Mouse (Mus musculus): ENCODE results near the gene Gm8909. TPM values are rescaled to one million over a fixed set of nuclear protein-coding genes. Genes with fewer than 3 reads are reported as not detected.
A peak's percentile ranks its signal among the peaks of the same experiment; 100 is the strongest.
"Not testable (repeated sequence)": the region's sequence is repeated elsewhere in the genome, so short reads cannot be mapped to it uniquely, and the experiment has no call there.

Gm8909 gene
- polyA plus RNA-seq, 1 experiment from 2014 or later: not detected

DNA sequence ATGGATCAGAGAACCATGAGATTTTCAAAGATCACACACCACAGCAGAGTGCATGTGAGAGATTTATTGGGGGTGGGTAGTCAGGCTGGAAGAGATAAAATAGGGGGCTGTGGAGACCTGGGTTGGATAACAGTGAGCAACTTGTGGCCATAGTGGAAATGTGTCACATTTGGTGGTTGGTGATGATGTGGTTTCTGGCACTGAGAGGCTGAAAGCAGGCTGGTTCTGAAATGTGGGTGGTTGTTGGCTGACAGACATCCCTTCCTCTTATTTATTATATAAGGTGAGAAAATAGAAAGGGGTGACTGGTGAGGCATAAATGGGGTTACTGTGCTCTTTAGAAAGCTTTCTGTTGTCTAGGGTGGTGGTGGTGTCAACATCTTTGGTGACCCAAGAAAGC lies 1.4 kb upstream of the Gm8909 start:
- Histone ChIP-seq H3K4me2 (replicated peaks; ENCODE audit: low read depth, low read length) (no peak overlapping the region), H3K27ac (ENCODE audit: low read depth, low read length) (no peak overlapping the region), H3K4me3 (ENCODE audit: low read length) (no peak overlapping the region), H3K9ac (ENCODE audit: low read depth, low read length) (no peak overlapping the region), H3K9me3 (ENCODE audit: control insufficient read depth, low read length) (no peaks in the 10 kb centered on the region), H3K27me3 (ENCODE audit: control insufficient read depth, insufficient read depth, low read length) (peaks cover 51% of the 10 kb centered on the region), H3K4me1 (ENCODE audit: control insufficient read depth, insufficient read depth, low read length) (no peaks in the 10 kb centered on the region), H3K36me3 (ENCODE audit: control insufficient read depth, insufficient read depth, low read length) (no peaks in the 10 kb centered on the region)
- no peak for ATAC-seq (ENCODE audit: low FRiP score, low TSS enrichment)

DNA sequence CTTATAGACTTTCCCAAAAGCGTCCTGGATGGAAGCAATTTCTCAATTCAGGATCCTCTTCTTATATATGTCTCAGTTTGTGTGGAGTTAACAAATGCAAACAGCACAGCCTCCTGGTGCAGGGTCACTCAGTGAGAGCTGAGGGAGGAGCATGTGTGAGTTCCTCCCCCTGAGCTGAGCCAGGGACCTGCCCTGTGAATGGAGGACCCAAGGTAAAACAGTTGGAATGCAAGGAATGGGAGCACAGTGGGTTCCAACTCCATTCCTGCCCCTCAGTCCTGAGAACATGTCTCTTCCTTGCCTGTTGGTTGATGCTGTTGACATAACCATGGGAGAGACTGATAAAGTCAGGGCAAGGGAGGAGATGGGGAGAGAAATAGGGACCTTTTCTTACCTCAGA lies 757 bp upstream of the Gm8909 start:
- ATAC-seq (ENCODE audit: low FRiP score, low TSS enrichment); H3K36me3 ChIP-seq (ENCODE audit: control insufficient read depth, insufficient read depth, low read length); H3K4me2 ChIP-seq (replicated peaks; ENCODE audit: low read depth, low read length); H3K4me3 ChIP-seq (ENCODE audit: low read length); H3K9me3 ChIP-seq (ENCODE audit: control insufficient read depth, low read length); H3K4me1 ChIP-seq (ENCODE audit: control insufficient read depth, insufficient read depth, low read length); H3K9ac ChIP-seq (ENCODE audit: low read depth, low read length); H3K27ac ChIP-seq (ENCODE audit: low read depth, low read length): not testable (repeated sequence)
- peaks cover 57% of the 10 kb centered on the region for H3K27me3 ChIP-seq (ENCODE audit: control insufficient read depth, insufficient read depth, low read length)
- no CpG with 5 or more reads among the region's 1 CpGs for WGBS

DNA sequence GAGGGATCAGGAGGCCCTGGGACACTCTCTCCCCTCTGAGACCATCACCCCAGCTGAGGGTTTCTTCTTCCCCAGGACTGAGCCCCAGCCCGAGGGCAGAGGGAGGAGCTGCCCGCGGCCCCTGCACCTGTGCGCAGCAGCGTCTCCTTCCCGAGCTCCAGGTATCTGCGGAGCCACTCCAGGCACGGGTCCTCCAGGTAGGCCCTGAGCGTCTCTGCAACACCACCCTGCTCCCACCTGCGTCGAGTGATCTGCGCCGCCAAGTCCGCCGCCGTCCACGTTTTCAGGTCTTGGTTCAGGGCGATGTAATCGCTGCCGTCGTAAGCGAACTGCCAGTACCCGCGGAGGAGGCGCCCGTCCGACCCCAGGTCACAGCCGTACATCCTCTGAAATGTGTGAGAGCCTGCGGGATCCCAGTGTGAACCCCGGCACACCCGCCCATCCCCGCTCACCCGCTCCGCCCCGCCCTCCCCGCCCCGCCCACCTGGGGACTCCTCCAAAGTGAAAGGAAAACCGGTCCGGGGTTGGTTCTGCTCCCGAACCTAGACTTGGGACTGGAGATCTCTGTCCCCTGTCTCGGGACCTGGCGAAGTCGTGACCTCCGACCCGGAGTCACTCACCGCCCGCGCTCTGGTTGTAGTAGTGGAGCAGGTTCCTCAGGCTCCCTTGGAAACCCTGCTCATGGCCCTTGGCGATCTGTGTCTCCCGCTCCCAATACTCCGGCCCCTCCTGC lies 865 bp downstream of the Gm8909 start:
- Histone ChIP-seq H3K27me3 (ENCODE audit: control insufficient read depth, insufficient read depth, low read length) (peaks cover 65% of the 10 kb centered on the region), H3K36me3 (ENCODE audit: control insufficient read depth, insufficient read depth, low read length) (no peaks in the 10 kb centered on the region), H3K4me3 (ENCODE audit: low read length) (peak overlapping the region; percentile 10), H3K4me1 (ENCODE audit: control insufficient read depth, insufficient read depth, low read length) (no peaks in the 10 kb centered on the region), H3K27ac (ENCODE audit: low read depth, low read length) (no peak overlapping the region), H3K4me2 (replicated peaks; ENCODE audit: low read depth, low read length) (peak overlapping the region; percentile 2), H3K9me3 (ENCODE audit: control insufficient read depth, low read length) (no peaks in the 10 kb centered on the region), H3K9ac (ENCODE audit: low read depth, low read length) (no peak overlapping the region)
- ATAC-seq (ENCODE audit: low FRiP score, low TSS enrichment): no peak
- under 1% methylated on average over 49 of the region's 51 CpGs for WGBS

DNA sequence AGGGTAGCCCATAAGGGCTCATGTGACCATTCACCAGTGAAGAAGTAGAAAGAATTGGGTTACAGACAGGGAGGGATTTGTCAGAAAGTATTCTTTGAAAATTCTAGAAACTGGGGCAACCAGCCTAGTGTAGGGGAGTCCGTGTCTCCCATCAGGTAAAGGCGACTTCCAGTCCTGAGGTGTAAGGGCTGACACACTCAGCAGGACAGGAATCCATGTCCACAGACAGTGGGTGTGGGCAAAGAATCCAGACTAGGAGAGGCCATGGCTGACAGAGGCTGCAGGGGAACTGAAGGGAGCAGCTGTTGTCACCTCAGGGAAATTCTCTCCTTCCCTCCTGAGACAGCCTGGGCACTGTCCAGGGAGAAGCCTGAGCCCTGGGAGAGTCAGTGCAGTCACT lies 1.4 kb downstream of the Gm8909 start:
- 11% methylated on average over 2 of the region's 2 CpGs for WGBS
- not testable (repeated sequence) for H3K9ac ChIP-seq (ENCODE audit: low read depth, low read length); H3K27ac ChIP-seq (ENCODE audit: low read depth, low read length); H3K4me1 ChIP-seq (ENCODE audit: control insufficient read depth, insufficient read depth, low read length); H3K4me2 ChIP-seq (replicated peaks; ENCODE audit: low read depth, low read length); H3K4me3 ChIP-seq (ENCODE audit: low read length); H3K9me3 ChIP-seq (ENCODE audit: control insufficient read depth, low read length); H3K36me3 ChIP-seq (ENCODE audit: control insufficient read depth, insufficient read depth, low read length); ATAC-seq (ENCODE audit: low FRiP score, low TSS enrichment)
- H3K27me3 ChIP-seq (ENCODE audit: control insufficient read depth, insufficient read depth, low read length): peaks cover 71% of the 10 kb centered on the region

DNA sequence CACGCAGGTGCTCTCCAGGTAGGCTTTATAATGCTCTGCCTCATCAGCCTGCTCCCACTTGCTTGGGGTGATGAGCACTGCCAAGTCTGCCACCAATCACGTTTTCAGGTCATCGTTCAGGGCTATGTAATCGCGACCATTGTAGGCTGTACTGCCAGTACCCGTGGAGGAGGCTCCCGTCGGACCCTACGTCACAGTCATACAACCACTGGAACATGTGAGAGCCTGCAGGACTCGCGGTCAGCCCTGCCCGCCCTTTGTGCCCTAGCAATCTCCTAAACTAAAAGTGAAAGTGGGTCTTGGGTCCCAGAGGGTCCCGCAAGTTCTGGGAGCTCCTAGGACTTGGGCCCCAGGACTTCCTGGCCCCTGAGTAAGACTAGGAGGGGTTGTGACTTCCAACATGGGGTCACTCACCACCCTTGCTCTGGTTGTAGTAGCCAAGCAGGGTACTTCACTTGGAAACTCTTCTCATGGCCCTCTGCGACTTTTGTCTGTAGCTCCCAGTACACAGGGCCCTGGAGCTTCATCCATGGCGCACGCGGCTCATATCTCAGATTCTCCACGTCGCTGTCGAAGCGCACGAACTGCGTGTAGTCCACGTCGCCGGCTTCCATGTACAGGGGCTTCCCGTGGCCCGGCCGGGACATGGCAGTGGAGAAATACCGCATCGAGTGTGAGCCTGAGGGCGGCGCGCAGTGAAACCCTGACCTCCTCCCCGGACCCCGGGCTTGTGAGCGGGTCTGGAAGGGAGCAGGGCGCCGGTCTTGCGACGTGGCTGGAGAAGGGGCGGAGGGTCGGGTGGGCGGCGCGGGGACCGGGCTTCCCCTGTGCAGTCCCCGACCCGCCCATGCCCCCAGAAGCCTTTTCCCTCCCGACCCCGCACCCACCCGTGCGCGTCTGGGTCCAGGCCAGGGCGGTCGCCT lies 6.9 kb downstream of the Gm8909 start:
- Histone ChIP-seq H3K4me1 (ENCODE audit: control insufficient read depth, insufficient read depth, low read length) (peaks cover 3% of the 10 kb centered on the region; the same call in 1 of the 2 replicates), H3K36me3 (ENCODE audit: control insufficient read depth, insufficient read depth, low read length) (no peaks in the 10 kb centered on the region), H3K4me2 (replicated peaks; ENCODE audit: low read depth, low read length) (no peak overlapping the region), H3K9ac (ENCODE audit: low read depth, low read length) (no peak overlapping the region), H3K27ac (ENCODE audit: low read depth, low read length) (no peak overlapping the region), H3K9me3 (ENCODE audit: control insufficient read depth, low read length) (no peaks in the 10 kb centered on the region), H3K4me3 (ENCODE audit: low read length) (no peak overlapping the region), H3K27me3 (ENCODE audit: control insufficient read depth, insufficient read depth, low read length) (peaks cover 64% of the 10 kb centered on the region)
- 2% methylated on average over 49 of the region's 56 CpGs for WGBS
- 0 out of 2 replicates have a peak, but pooled peaks have one; percentile 28 for ATAC-seq (ENCODE audit: low FRiP score, low TSS enrichment)

DNA sequence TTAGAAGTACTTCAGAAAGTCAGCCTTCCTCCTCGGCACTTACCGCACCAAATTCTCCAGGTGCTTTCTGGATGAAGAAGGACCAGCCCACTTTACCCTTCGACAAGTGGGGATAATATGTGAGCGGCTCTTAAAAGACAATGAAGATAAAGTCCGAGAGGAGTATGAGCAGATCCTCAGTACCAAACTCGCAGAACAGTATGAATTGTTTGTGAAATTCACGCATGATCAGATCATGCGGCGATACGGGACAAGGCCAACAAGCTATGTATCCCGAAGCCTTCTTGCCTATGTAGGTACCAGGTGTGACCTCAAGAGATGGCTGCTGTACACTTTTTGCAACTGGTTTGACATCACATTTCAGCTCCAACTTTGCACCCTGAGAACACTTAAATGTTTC lies 10.1 kb downstream of the Gm8909 start:
- H3K36me3 ChIP-seq (ENCODE audit: control insufficient read depth, insufficient read depth, low read length); H3K9me3 ChIP-seq (ENCODE audit: control insufficient read depth, low read length); ATAC-seq (ENCODE audit: low FRiP score, low TSS enrichment); H3K9ac ChIP-seq (ENCODE audit: low read depth, low read length); H3K4me1 ChIP-seq (ENCODE audit: control insufficient read depth, insufficient read depth, low read length); H3K4me2 ChIP-seq (replicated peaks; ENCODE audit: low read depth, low read length); H3K27ac ChIP-seq (ENCODE audit: low read depth, low read length): not testable (repeated sequence)
- H3K27me3 ChIP-seq (ENCODE audit: control insufficient read depth, insufficient read depth, low read length): peaks cover 63% of the 10 kb centered on the region
- WGBS: 8% methylated on average over 11 of the region's 11 CpGs
- peak overlapping the region; percentile 26 for H3K4me3 ChIP-seq (ENCODE audit: low read length)

DNA sequence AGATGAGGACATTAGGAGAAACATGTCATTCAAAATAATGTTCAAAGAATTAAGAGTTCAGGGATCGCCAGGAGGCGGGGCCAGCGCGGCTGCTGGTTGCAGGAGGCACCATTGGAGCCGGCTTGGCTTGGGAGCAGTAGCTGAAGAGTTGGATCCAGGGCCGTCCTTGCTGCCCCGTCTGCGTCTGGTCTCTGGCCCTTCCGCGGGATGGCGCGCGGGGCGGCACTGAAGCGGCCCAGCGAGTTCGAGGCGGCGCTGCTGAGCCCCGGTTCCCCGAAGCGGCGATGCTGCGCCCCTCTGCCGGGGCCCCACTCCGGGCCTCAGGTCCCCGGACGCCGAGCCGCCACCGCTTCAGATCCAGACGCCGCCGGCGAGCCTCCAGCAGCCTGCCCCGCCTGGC lies 10.6 kb downstream of the Gm8909 start:
- not testable (repeated sequence) for H3K27ac ChIP-seq (ENCODE audit: low read depth, low read length); H3K9me3 ChIP-seq (ENCODE audit: control insufficient read depth, low read length); H3K36me3 ChIP-seq (ENCODE audit: control insufficient read depth, insufficient read depth, low read length); H3K9ac ChIP-seq (ENCODE audit: low read depth, low read length); H3K4me1 ChIP-seq (ENCODE audit: control insufficient read depth, insufficient read depth, low read length); ATAC-seq (ENCODE audit: low FRiP score, low TSS enrichment)
- peak overlapping the region; percentile 26 for H3K4me3 ChIP-seq (ENCODE audit: low read length)
- under 1% methylated on average over 36 of the region's 36 CpGs for WGBS
- peaks cover 67% of the 10 kb centered on the region for H3K27me3 ChIP-seq (ENCODE audit: control insufficient read depth, insufficient read depth, low read length)
- H3K4me2 ChIP-seq (replicated peaks; ENCODE audit: low read depth, low read length): peak overlapping the region; percentile 38

DNA sequence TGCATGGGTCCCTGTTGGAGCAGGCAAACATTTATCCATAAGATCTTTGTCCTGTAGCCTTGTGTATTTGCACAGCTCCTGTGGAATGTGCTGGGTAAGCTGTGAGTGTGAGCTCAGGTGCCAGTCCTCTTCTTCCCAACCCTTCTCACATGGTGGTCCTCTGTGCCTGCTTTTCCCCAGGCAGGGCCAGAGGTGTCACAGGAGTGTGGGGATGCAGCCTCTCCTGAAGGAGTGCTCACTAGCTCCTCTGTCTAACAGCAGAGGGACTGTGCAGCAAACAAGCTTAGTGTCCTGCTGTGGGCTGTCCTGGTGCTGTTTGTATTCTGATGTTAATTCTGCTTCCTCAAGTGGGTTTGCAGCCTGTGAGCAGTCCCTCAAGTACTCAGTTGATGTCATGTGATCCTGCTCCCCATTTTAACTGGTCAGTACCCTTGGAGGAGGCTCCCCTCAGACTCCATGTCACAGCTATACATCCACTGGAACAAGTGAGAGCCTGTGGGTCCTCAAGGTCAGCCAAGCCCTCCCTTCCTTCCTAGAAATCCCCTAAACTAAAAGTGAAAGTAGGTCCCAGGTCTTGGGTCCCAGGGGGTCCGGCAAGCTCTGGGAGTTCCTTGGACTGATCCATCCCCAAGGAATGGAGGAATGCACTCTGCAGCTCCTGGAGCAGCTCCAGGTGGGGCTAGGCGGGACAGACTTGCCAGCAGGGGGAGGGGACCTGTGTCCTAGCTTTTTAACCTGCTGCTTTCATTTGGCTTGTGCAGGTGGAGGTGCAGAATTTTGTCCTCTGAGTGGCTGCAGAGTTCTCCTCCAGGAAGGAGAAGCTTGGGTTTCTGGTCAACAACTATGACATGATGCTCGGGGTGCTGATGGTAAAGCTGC lies 13.8 kb downstream of the Gm8909 start:
- ATAC-seq (ENCODE audit: low FRiP score, low TSS enrichment): no peak
- Histone ChIP-seq H3K9me3 (ENCODE audit: control insufficient read depth, low read length) (no peaks in the 10 kb centered on the region), H3K9ac (ENCODE audit: low read depth, low read length) (no peak overlapping the region), H3K4me1 (ENCODE audit: control insufficient read depth, insufficient read depth, low read length) (no peaks in the 10 kb centered on the region), H3K36me3 (ENCODE audit: control insufficient read depth, insufficient read depth, low read length) (no peaks in the 10 kb centered on the region), H3K4me3 (ENCODE audit: low read length) (no peak overlapping the region), H3K4me2 (replicated peaks; ENCODE audit: low read depth, low read length) (no peak overlapping the region), H3K27ac (ENCODE audit: low read depth, low read length) (no peak overlapping the region), H3K27me3 (ENCODE audit: control insufficient read depth, insufficient read depth, low read length) (peaks cover 54% of the 10 kb centered on the region)
- 13% methylated on average over 3 of the region's 3 CpGs for WGBS

Measured in kidney, embryonic 14.5 days (tissue).